Mouse (Mus musculus) left cerebral cortex, postnatal 14 days (tissue): ENCODE measurements around the gene Kcnip1. TPM values are rescaled to one million over a fixed set of nuclear protein-coding genes. Genes with fewer than 3 reads are reported as not detected.

ENCODE experiments used
- DNase-seq, 2 experiments: peaks; one replicate each; pipeline ENCODE4 v3.0.0; 2021 to 2022; ENCODE audit warnings: low spot score in 2 of 2, mixed read lengths in 1 of 2
- intact Hi-C: fragments of 180-260 bp; cut with DNase I; formaldehyde crosslinking; loops from one replicate; pipeline ENCODE4 v1.15.1; 2025
- long read RNA-seq, 2 experiments: library from polyadenylated mRNA; stranded (forward); transcript quantifications; one replicate each; pipeline ENCODE4 v2.0.0; 2021
- total RNA-seq, 2 experiments: library from RNA; stranded (reverse); gene quantifications; 2 replicates each; pipeline ENCODE4 v1.2.3; 2021

Kcnip1 gene
- 10 to 100 TPM; 38.1 to 39.6 TPM for total RNA-seq
- long read RNA-seq, experiment 1, transcript Kcnip1-203 (9 exons, 1,840 nt), result minor isoform, 15 of 61 reads
- long read RNA-seq, experiment 1, transcript Kcnip1-201 (8 exons, 1,749 nt), result major isoform, 35 of 61 reads
- long read RNA-seq, experiment 1, partial matches to known transcripts, result 1 of 61 reads
- long read RNA-seq, experiment 1, other reads (novel, unspliced or antisense), result 8 of 61 reads
- long read RNA-seq, experiment 2, transcript Kcnip1-203 (9 exons, 1,840 nt), result minor isoform, 22 of 60 reads
- long read RNA-seq, experiment 2, transcript Kcnip1-201 (8 exons, 1,749 nt), result major isoform, 28 of 60 reads
- long read RNA-seq, experiment 2, partial matches to known transcripts, result 3 of 60 reads
- long read RNA-seq, experiment 2, other reads (novel, unspliced or antisense), result 6 of 60 reads

GRCm38 (mm10) chr11:33992938-33993337, at the start of gene Kcnip1:
TSS of gene Kcnip1 (minus strand) at chr11:33993152.
- intact Hi-C loops, result no loop called here
- DNase-seq, result no peak

DNA sequence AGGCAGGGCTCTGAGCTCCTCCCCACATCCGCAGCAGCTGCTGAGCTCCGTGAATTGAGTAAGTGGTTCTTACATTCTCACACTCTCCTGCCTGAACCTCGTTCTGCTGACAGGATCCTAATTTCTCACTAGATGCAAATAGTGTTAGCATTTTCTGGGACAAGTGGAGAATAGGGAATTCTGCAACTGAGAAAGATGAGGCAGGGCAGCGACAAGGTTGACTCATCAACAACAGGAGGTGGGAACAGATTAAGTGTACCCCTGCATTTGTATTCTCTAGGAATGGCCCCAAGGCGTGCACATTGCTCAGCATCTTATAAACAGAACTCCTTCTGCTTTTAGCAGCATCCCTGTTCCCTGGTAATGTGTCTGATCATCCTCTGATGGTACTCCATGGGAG, 47.1 kb upstream of the Kcnip1 start:
- intact Hi-C loops, result no loop called here
- peak in 1 of 2 experiments; percentile 13 for DNase-seq

GRCm38 (mm10) chr11:34035909-34036658, 43.1 kb upstream of the Kcnip1 start:
- intact Hi-C loops, result no loop called here
- no peak for DNase-seq

GRCm38 (mm10) chr11:34034794-34035193, 41.8 kb upstream of the Kcnip1 start:
- no peak for DNase-seq
- intact Hi-C loops, result no loop called here

- DNase-seq, result peak; percentile 13 to 64
- intact Hi-C loops, result no loop called here
Observed at GRCm38 (mm10) chr11:34034008-34034505, 41.1 kb upstream of the Kcnip1 start.

GRCm38 (mm10) chr11:34031015-34031805, 38.3 kb upstream of the Kcnip1 start:
- DNase-seq, result no peak
- intact Hi-C loops, result no loop called here

DNA sequence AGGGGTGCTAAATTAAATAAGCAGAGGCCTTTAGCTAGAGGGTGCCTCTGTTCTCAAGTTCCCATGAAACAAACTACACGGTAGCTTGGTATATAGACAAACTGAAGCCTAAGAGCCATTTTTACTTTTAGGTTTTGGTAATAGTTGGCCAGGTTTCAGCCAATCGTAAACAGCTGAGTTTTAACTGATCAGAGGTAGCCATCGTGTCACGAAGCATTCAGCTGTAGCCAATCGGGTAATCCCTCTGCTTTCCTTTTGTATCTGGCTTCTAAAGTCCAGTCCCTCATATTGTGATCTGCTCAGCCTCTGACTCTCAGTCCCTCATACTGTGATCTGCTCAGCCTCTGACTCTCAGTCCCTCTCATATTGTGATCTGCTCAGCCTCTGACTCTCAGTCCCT, 36.7 kb upstream of the Kcnip1 start:
- DNase-seq, result no peak
- intact Hi-C loops, result no loop called here

GRCm38 (mm10) chr11:34025091-34025490, 32.1 kb upstream of the Kcnip1 start:
- no peak for DNase-seq
- intact Hi-C loops, result no loop called here

DNA sequence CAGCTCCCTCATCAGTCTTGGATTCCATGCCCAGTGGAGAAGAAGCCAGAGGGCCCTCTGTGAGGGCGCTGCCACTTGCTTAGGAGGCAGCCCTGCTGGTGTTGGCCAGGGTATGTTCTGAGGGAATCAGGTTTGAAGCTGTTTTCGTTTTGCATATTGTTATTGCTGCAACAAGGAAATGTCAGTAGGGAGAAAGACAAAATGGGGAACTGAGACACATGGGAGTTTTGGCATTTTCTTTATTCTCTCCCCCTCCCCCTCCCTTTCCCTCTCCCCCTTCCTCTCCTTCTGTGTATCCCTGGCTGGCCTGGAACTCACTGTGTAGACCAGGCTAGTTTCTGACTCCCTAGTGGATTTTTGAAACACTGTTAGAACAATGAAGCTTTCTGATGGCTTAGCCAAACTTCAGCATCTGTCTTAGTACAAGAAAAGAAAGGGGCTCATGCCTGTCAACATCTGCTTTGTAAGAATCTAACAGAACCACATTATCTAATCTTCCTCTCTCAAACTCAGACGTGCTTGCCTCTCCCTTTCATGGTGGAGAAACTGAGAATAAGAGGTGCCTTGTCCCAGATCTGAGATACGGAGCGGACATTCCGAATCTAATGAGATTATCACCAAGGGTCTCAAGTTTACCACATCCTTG, 19.2 kb upstream of the Kcnip1 start:
- no peak for DNase-seq
- intact Hi-C loops, result no loop called here

- peak; percentile 39 to 54 for DNase-seq
- intact Hi-C loops, result no loop called here
Observed at GRCm38 (mm10) chr11:34010859-34011172, 17.9 kb upstream of the Kcnip1 start.

GRCm38 (mm10) chr11:34010133-34010858, 17.3 kb upstream of the Kcnip1 start:
- intact Hi-C loops, result no loop called here
- no peak for DNase-seq

DNA sequence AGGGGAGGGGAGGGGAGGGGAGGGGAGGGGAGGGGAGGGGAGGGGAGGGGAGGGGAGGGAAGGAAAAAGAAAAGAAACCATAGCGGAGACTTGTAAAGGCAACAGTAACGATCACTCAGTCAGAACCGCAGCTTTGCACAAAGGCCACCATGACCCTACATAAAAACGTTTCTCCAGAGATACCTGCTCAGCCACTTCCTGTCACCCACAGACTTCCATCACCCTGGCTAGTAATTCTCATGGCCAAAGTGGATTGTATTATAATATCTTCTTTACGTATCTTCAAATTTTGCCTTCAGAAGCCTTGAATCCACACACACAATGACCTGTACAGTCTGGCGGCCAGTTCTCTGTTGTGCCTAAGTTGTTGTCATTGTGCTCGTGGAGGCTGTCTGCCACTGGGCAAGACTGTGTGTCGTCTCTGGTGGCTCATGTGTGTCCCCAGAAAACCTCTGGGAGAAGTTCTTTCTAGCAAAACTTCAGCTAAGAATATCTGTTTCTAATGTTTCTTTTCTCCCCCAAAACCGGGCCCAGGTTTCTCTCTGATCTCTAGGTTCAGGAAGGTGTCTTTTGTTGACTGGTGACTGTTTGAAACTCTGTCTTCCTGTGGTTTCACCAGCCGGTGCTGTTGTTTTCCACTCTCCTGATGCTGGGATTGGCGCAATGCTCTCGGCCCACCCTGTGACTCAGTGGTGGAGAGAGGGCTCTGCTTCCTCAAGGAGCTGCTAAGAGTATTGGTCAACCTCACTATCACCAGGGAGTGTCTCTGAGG, 16.6 kb upstream of the Kcnip1 start:
- no peak for DNase-seq
- intact Hi-C loops, result loop anchor here (5.0 to 10.0 kb wide), 3 partner anchors 82 to 277 kb away; no protein-coding TSS in a partner anchor

- intact Hi-C loops, result loop anchor here (5.0 to 10.0 kb wide), 3 partner anchors 81 to 276 kb away; no protein-coding TSS in a partner anchor
- DNase-seq, result peak; percentile 69 to 74
Observed at GRCm38 (mm10) chr11:34008702-34009101, 15.8 kb upstream of the Kcnip1 start.

- intact Hi-C loops, result loop anchor here (5.0 to 10.0 kb wide), 3 partner anchors 81 to 276 kb away; no protein-coding TSS in a partner anchor
- DNase-seq, result no peak
Observed at GRCm38 (mm10) chr11:34008214-34008613, 15.3 kb upstream of the Kcnip1 start.

DNA sequence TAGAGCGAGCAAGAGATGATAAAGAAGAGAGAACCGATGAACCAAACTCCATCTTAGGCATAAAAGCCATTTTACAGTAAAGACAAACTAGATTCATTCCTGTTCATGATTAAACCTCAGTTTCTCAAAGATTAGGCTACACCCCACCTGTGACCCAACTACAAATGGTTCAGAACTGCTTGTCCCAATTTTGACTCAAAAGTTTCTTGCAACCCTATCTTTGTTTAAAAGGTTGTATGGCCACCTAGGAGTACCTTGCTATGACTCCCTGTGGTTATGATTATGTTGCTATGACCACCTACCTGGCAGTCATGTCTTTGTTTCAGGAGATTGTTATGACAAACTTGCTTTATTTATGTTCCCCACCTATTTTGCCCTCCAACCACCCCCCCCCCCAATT, 14.7 kb upstream of the Kcnip1 start:
- DNase-seq, result no peak
- intact Hi-C loops, result loop anchor here (5.0 to 10.0 kb wide), 3 partner anchors 80 to 275 kb away; no protein-coding TSS in a partner anchor

DNA sequence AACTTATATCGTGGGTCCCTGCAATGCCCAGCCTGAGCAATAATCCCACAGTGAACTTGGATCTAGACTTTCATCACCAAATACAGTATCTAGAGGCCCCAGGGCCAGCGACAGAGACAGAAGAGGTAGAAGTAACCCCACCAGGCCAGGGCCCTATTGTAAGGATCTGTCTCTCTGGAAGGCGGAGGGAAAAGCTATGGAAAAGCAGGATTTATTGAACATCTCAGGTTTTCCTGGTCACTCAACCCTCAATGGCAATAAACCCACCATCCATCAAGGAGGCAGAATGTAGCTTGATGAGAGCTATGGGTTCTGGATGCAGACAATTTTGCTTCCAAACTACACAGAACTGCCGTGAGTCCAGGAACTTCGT, 9.6 kb upstream of the Kcnip1 start:
- intact Hi-C loops, result loop anchor here (2.0 to 10.0 kb wide), 2 partner anchors 70 to 212 kb away; no protein-coding TSS in a partner anchor
- DNase-seq, result no peak

DNA sequence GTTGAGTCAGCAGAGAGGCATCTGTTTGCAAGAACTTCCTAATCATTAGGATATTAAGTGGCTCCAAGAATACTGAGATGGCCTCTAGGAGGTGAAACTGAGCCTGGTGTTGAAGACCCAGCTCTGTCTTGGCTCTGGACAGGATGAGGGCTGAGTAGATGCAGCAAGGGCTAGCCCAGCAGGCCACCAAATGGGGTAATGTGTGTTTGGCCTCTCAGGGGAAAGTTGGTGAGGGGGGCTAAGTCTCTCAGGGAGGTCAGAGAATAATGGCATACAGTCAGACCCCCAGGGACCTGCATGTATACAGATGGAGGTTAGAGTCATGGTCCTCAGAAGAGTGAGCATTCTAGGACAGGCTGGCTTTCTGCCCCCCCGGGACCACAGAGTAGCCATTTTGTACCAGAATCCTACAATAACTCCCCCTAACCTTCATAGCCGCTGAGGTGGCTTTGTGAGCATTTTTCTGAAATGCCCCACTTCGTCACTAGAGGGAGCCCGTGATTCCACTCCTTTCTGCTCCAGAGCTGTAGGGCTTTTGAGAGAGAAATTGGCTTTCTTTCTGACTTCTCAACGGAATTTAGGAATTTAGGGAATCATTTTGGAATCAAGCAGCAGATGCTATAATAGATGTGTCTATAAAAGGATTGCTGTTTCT, 9.1 kb upstream of the Kcnip1 start:
- intact Hi-C loops, result loop anchor here (2.0 to 10.0 kb wide), 2 partner anchors 71 to 213 kb away; no protein-coding TSS in a partner anchor
- peak; percentile 62 to 79 for DNase-seq
